Mouse (Mus musculus) liver, embryonic 13.5 days (tissue): ENCODE measurements around the gene Olfr1410. TPM values are rescaled to one million over a fixed set of nuclear protein-coding genes. Genes with fewer than 3 reads are reported as not detected.

Source experiments
- ATAC-seq: fragments of 200-750 bp; cut with Nextera tagmentation; 2 replicates; pipeline ENCODE4 v1.8.0; 2017; ENCODE audit warnings: low read depth, mild to moderate bottlenecking, moderate number of reproducible peaks, moderate library complexity
- DNase-seq: peaks from one replicate; pipeline ENCODE4 v3.0.0; 2022
- H3K27ac ChIP-seq: fragments of 300-500 bp; sonication (generic); 2 replicates; pipeline ENCODE4 v1.5.1; 2015; ENCODE audit warnings: moderate library complexity, mild to moderate bottlenecking, inconsistent platforms
- H3K27me3 ChIP-seq: fragments of 300-500 bp; sonication (generic); 2 replicates; pipeline ENCODE4 v1.6.1; 2015; ENCODE audit warnings: mild to moderate bottlenecking, inconsistent platforms
- H3K36me3 ChIP-seq: fragments of 300-500 bp; sonication (generic); 2 replicates; pipeline ENCODE4 v1.6.1; 2015; ENCODE audit warnings: mild to moderate bottlenecking, inconsistent platforms
- H3K4me1 ChIP-seq: fragments of 300-500 bp; sonication (generic); replicated peaks from 2 replicates; pipeline ENCODE4 v1.6.1; 2015; ENCODE audit warnings: inconsistent platforms
- H3K4me2 ChIP-seq: fragments of 300-500 bp; sonication (generic); 2 replicates; pipeline ENCODE4 v1.6.1; 2015; ENCODE audit warnings: inconsistent platforms, mild to moderate bottlenecking, moderate library complexity
- H3K4me3 ChIP-seq: fragments of 300-500 bp; sonication (generic); replicated peaks from 2 replicates; pipeline ENCODE4 v1.5.1; 2015; ENCODE audit warnings: mild to moderate bottlenecking, inconsistent platforms
- H3K9ac ChIP-seq: fragments of 300-500 bp; sonication (generic); 2 replicates; pipeline ENCODE4 v1.6.1; 2015; ENCODE audit warnings: mild to moderate bottlenecking, inconsistent platforms
- H3K9me3 ChIP-seq: fragments of 300-500 bp; sonication (generic); replicated peaks from 2 replicates; pipeline ENCODE4 v1.6.1; 2016; ENCODE audit warnings: inconsistent platforms
- WGBS: fragments of 180-500 bp; shearing (Covaris S2); methylation state at CpG from one replicate; pipeline ENCODE4 v1.1.7; 2015; ENCODE audit not compliant: insufficient replicate concordance; 5-methylcytosine and 5-hydroxymethylcytosine counted together
- polyA plus RNA-seq: library from polyadenylated mRNA; unstranded; fragments of >200 nt; fragmentation: Nextera tagmentation; extraction: Ambion mirVana; gene quantifications from 2 replicates; pipeline ENCODE4 v1.2.1, GENCODE M21; 2015

The Olfr1410 gene
- polyA plus RNA-seq, 1 experiment from 2014 or later: not detected

GRCm38 (mm10) chr1:92641514-92642272 is 36.1 kb downstream of the Olfr1410 start, which contains the start of gene Cops9:
Gene Cops9, minus strand, starts transcription at chr1:92641985.
- Histone ChIP-seq H3K4me2 (peak within 1 kb of the TSS; percentile 75), H3K4me3 (peak within 1 kb of the TSS; percentile 86), H3K9me3 (no peaks in the 10 kb centered on the region), H3K27me3 (no peaks in the 10 kb centered on the region), H3K9ac (peak within 1 kb of the TSS; percentile 87), H3K36me3 (peaks cover 29% of the 10 kb centered on the region), H3K4me1 (peaks cover 27% of the 10 kb centered on the region), H3K27ac (peak within 1 kb of the TSS; percentile 48; the same call in 1 of the 2 replicates)
- ATAC-seq (peak; percentile 90), DNase-seq (peak; percentile 81)
- 2% methylated on average over 50 of the region's 50 CpGs for whole genome bisulfite sequencing

- peaks cover 9% of the 10 kb centered on the region for H3K36me3 ChIP-seq
- no peak for ATAC-seq
- H3K4me2 ChIP-seq: no peak overlapping the region
- no peaks in the 10 kb centered on the region for H3K9me3 ChIP-seq
- DNase-seq: no peak
- H3K4me3 ChIP-seq: no peak overlapping the region
- 50% methylated on average over 4 of the region's 4 CpGs for WGBS
- no peaks in the 10 kb centered on the region for H3K27me3 ChIP-seq
- H3K4me1 ChIP-seq: peaks cover 39% of the 10 kb centered on the region
- no peak overlapping the region for H3K27ac ChIP-seq
- H3K9ac ChIP-seq: no peak overlapping the region
Observed at GRCm38 (mm10) chr1:92643691-92644090, 38.1 kb downstream of the Olfr1410 start.

GRCm38 (mm10) chr1:92644916-92645315 is 39.3 kb downstream of the Olfr1410 start:
- Histone ChIP-seq H3K4me1 (peaks cover 37% of the 10 kb centered on the region), H3K9ac (no peak overlapping the region), H3K4me2 (no peak overlapping the region), H3K27me3 (no peaks in the 10 kb centered on the region), H3K9me3 (no peaks in the 10 kb centered on the region), H3K4me3 (no peak overlapping the region), H3K27ac (no peak overlapping the region), H3K36me3 (no peaks in the 10 kb centered on the region)
- 64% methylated on average over 5 of the region's 5 CpGs for WGBS
- ATAC-seq (no peak), DNase-seq (no peak)

GRCm38 (mm10) chr1:92646111-92646510 is 40.5 kb downstream of the Olfr1410 start:
- peaks cover 25% of the 10 kb centered on the region for H3K4me1 ChIP-seq
- H3K27ac ChIP-seq: no peak overlapping the region
- DNase-seq (no peak), ATAC-seq (no peak)
- no peaks in the 10 kb centered on the region for H3K9me3 ChIP-seq
- 46% methylated on average over 2 of the region's 2 CpGs for WGBS
- no peaks in the 10 kb centered on the region for H3K36me3 ChIP-seq
- H3K27me3 ChIP-seq: no peaks in the 10 kb centered on the region
- no peak overlapping the region for H3K4me3 ChIP-seq
- H3K9ac ChIP-seq: no peak overlapping the region
- no peak overlapping the region for H3K4me2 ChIP-seq

DNA sequence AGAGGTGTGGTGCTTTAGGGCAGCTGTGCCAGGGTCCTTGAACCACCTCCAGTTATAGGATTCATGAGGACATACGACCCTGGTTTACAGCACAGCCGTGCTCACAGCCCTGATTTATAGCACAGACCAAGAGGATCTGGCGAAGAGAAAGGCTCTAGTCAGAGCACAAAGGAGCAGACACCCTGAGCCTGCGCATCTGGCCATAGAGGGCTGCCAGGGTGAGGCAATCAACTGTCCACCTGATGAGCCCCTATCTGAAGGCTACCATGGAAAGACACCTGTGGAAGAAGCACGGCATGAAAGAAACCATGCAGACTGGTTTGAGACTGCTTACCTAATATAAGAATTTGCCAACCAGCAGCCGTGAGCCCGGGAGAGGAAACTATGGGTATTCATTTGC is 41.0 kb downstream of the Olfr1410 start:
- no peaks in the 10 kb centered on the region for H3K9me3 ChIP-seq
- no peaks in the 10 kb centered on the region for H3K27me3 ChIP-seq
- ATAC-seq (no peak), DNase-seq (no peak)
- peaks cover 23% of the 10 kb centered on the region for H3K4me1 ChIP-seq
- WGBS: 63% methylated on average over 7 of the region's 7 CpGs
- no peak overlapping the region for H3K4me3 ChIP-seq
- H3K36me3 ChIP-seq: no peaks in the 10 kb centered on the region
- no peak overlapping the region for H3K9ac ChIP-seq
- no peak overlapping the region for H3K4me2 ChIP-seq
- H3K27ac ChIP-seq: no peak overlapping the region

GRCm38 (mm10) chr1:92647026-92647425 is 41.4 kb downstream of the Olfr1410 start:
- WGBS: 47% methylated on average over 4 of the region's 4 CpGs
- no peaks in the 10 kb centered on the region for H3K27me3 ChIP-seq
- H3K27ac ChIP-seq: no peak overlapping the region
- no peaks in the 10 kb centered on the region for H3K36me3 ChIP-seq
- no peak overlapping the region for H3K4me3 ChIP-seq
- no peak overlapping the region for H3K4me2 ChIP-seq
- DNase-seq (no peak), ATAC-seq (no peak)
- H3K9ac ChIP-seq: no peak overlapping the region
- H3K9me3 ChIP-seq: no peaks in the 10 kb centered on the region
- peaks cover 22% of the 10 kb centered on the region for H3K4me1 ChIP-seq

DNA sequence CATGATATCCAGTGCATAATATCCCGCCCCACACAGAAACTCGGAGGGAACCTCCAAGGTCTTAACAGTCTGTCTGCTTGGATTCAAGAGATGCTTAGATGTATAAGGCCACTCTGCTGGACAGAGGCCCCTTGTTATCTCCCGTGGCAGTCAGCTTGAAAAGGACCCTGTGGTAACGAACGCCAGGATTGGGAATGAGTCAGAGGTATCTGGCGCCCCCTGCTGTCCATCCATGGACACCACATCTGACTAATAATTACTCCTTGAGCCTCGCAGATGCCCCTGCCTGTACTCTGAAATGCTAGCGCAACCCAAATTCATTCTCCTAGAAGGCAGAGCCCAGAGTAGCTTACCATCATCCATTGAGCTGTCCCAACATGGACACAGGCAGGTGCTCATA is 42.2 kb downstream of the Olfr1410 start:
- ATAC-seq (peak; percentile 49; the same call in 1 of the 2 replicates), DNase-seq (peak; percentile 57)
- Histone ChIP-seq H3K4me1 (peaks cover 18% of the 10 kb centered on the region), H3K9me3 (no peaks in the 10 kb centered on the region), H3K36me3 (no peaks in the 10 kb centered on the region), H3K9ac (no peak overlapping the region), H3K27me3 (no peaks in the 10 kb centered on the region), H3K4me3 (0 out of 2 replicates have a peak overlapping the region, but pooled peaks have one; percentile 8), H3K27ac (no peak overlapping the region), H3K4me2 (peak overlapping the region; percentile 40)
- WGBS: 6% methylated on average over 8 of the region's 8 CpGs

DNA sequence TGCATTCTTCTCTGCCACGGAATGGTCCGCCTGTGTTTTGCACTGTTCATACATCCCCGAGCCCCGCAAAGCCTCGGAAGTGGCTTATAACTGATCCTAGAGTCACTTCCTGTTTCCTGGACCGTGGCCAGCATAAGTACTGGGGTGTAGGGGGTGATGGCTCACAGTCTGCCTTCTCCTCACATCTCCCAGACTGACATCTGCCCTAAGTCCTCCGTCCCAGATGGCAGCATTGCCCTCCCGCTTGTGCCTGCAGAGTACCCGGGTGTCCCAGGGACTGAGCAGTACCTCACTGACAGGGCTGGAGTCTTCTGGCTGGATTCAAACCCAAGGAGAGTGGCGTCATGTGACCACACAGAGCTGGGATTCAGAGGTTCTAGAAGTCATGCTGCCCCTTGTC is 42.6 kb downstream of the Olfr1410 start:
- ATAC-seq: no peak
- no peak overlapping the region for H3K27ac ChIP-seq
- H3K9ac ChIP-seq: no peak overlapping the region
- 0 out of 2 replicates have a peak overlapping the region, but pooled peaks have one; percentile 8 for H3K4me3 ChIP-seq
- H3K4me2 ChIP-seq: peak overlapping the region; percentile 40
- H3K4me1 ChIP-seq: peaks cover 18% of the 10 kb centered on the region
- 19% methylated on average over 10 of the region's 10 CpGs for WGBS
- no peaks in the 10 kb centered on the region for H3K36me3 ChIP-seq
- no peaks in the 10 kb centered on the region for H3K9me3 ChIP-seq
- DNase-seq: no peak
- no peaks in the 10 kb centered on the region for H3K27me3 ChIP-seq

GRCm38 (mm10) chr1:92648673-92649072 is 43.1 kb downstream of the Olfr1410 start, which contains the start of gene Otos:
Gene Otos, minus strand, starts transcription at chr1:92648841.
- WGBS: 14% methylated on average over 8 of the region's 8 CpGs
- Histone ChIP-seq H3K9ac (no peak within 1 kb of the TSS), H3K4me1 (peaks cover 14% of the 10 kb centered on the region), H3K4me2 (peak within 1 kb of the TSS; percentile 40), H3K27ac (no peak within 1 kb of the TSS), H3K9me3 (no peaks in the 10 kb centered on the region), H3K36me3 (no peaks in the 10 kb centered on the region), H3K4me3 (0 out of 2 replicates have a peak within 1 kb of the TSS, but pooled peaks have one; percentile 8), H3K27me3 (no peaks in the 10 kb centered on the region)
- no peak for ATAC-seq
- DNase-seq: peak; percentile 32

GRCm38 (mm10) chr1:92651467-92651866 is 45.9 kb downstream of the Olfr1410 start:
- no peaks in the 10 kb centered on the region for H3K27me3 ChIP-seq
- H3K4me1 ChIP-seq: peaks cover 12% of the 10 kb centered on the region; the same call in 1 of the 2 replicates
- no peak for ATAC-seq
- DNase-seq: no peak
- H3K4me3 ChIP-seq: no peak overlapping the region
- H3K4me2 ChIP-seq: no peak overlapping the region
- no peak overlapping the region for H3K27ac ChIP-seq
- no peaks in the 10 kb centered on the region for H3K9me3 ChIP-seq
- no peak overlapping the region for H3K9ac ChIP-seq
- WGBS: 53% methylated on average over 3 of the region's 3 CpGs
- H3K36me3 ChIP-seq: no peaks in the 10 kb centered on the region

DNA sequence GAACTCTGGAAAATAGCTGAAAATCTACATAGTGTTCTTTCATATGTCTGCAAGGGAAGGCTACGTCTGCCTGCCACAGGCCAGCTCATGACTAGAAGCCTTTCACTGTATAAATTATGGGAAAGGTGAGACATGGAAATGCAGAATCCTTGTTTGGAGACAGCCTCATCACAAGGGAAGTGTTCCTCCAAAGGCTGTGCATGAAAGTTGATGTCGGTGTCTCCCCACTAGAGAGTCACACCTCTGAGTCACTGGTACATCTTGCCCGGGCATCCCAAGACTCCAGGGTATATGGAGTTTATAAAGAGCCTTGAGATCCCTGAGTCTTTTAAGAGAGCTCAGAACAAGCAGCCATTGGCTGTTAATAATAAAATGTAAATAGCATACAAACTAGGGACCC is 47.6 kb downstream of the Olfr1410 start:
- Histone ChIP-seq H3K9ac (no peak overlapping the region), H3K27ac (no peak overlapping the region), H3K4me3 (no peak overlapping the region), H3K4me2 (no peak overlapping the region), H3K4me1 (peaks cover 5% of the 10 kb centered on the region; the same call in 1 of the 2 replicates), H3K27me3 (no peaks in the 10 kb centered on the region), H3K36me3 (no peaks in the 10 kb centered on the region), H3K9me3 (no peaks in the 10 kb centered on the region)
- ATAC-seq (no peak), DNase-seq (no peak)
- 68% methylated on average over 3 of the region's 3 CpGs for WGBS

DNA sequence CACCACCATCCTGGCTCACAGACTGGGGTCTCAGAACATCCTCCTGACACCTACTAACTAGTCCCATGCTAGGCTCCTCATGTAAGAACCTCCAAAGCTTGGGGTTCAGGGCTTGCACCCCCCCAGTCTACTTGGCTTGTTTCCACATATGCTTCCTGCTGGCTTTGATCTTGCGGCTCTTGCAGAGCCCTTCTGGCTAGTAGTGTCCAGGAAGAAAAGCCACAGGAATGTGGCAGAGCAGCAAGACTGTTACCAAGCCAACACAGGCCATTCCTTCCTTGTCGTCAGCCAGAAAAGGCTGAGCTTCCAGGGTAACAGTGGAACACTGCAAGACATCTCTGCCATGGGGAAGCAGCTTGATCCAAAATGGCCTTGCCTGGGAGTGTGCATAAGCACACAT is 49.1 kb downstream of the Olfr1410 start:
- ATAC-seq (no peak), DNase-seq (no peak)
- H3K4me3 ChIP-seq: no peak overlapping the region
- no peak overlapping the region for H3K9ac ChIP-seq
- H3K27me3 ChIP-seq: no peaks in the 10 kb centered on the region
- H3K4me2 ChIP-seq: no peak overlapping the region
- no peaks in the 10 kb centered on the region for H3K36me3 ChIP-seq
- no peaks in the 10 kb centered on the region for H3K9me3 ChIP-seq
- H3K27ac ChIP-seq: no peak overlapping the region
- WGBS: 61% methylated on average over 2 of the region's 2 CpGs
- H3K4me1 ChIP-seq: no peaks in the 10 kb centered on the region
